Mouse (Mus musculus): Measurements from ENCODE around the gene Arhgap45. TPM values are rescaled to one million over a fixed set of nuclear protein-coding genes. Genes with fewer than 3 reads are reported as not detected.
A peak's percentile ranks its signal among the peaks of the same experiment; 100 is the strongest.

Gene Arhgap45
- total RNA-seq (2021), result 1 to 10 TPM; 4.0 to 4.1 TPM

- no peak for DNase-seq
These were observed at the start of gene Arhgap45 for GRCm38 (mm10) chr10:80016511-80016910. TSS of gene Arhgap45 (plus strand) at chr10:80016653.

GRCm38 (mm10) chr10:79966886-79967400 is 49.5 kb upstream of the Arhgap45 start:
- DNase-seq, result no peak

- DNase-seq, result no peak
These were observed 48.3 kb upstream of the Arhgap45 start for GRCm38 (mm10) chr10:79968181-79968580.

GRCm38 (mm10) chr10:79969124-79969568 is 47.3 kb upstream of the Arhgap45 start:
- no peak for DNase-seq

GRCm38 (mm10) chr10:79970415-79971182 is 45.9 kb upstream of the Arhgap45 start, which contains the start of gene Grin3b:
TSS of gene Grin3b (plus strand) at chr10:79970715.
- no peak for DNase-seq

GRCm38 (mm10) chr10:79971183-79971497 is 45.3 kb upstream of the Arhgap45 start:
- DNase-seq, result no peak

GRCm38 (mm10) chr10:79972831-79973230 is 43.6 kb upstream of the Arhgap45 start:
- DNase-seq, result peak; percentile 65

- no peak for DNase-seq
These were observed 42.4 kb upstream of the Arhgap45 start for GRCm38 (mm10) chr10:79974087-79974486.

- no peak for DNase-seq
These were observed 41.8 kb upstream of the Arhgap45 start for GRCm38 (mm10) chr10:79974668-79975067.

GRCm38 (mm10) chr10:79976071-79976721 is 40.3 kb upstream of the Arhgap45 start:
- no peak for DNase-seq

GRCm38 (mm10) chr10:79976722-79977107 is 39.7 kb upstream of the Arhgap45 start:
- no peak for DNase-seq

- DNase-seq, result no peak
These were observed 39.1 kb upstream of the Arhgap45 start for GRCm38 (mm10) chr10:79977324-79977723.

GRCm38 (mm10) chr10:79978061-79978460 is 38.4 kb upstream of the Arhgap45 start:
- no peak for DNase-seq

GRCm38 (mm10) chr10:79979401-79980155 is 36.9 kb upstream of the Arhgap45 start:
- DNase-seq, result no peak

- no peak for DNase-seq
These were observed 33.2 kb upstream of the Arhgap45 start for GRCm38 (mm10) chr10:79983205-79983604.

- DNase-seq, result peak; percentile 71
These were observed 32.8 kb upstream of the Arhgap45 start for GRCm38 (mm10) chr10:79983670-79984069.

- peak; percentile 88 for DNase-seq
These were observed 32.1 kb upstream of the Arhgap45 start, which contains the start of gene Tmem259 for GRCm38 (mm10) chr10:79984195-79984816. TSS of gene Tmem259 (minus strand) at chr10:79984330.

- DNase-seq, result peak; percentile 96
These were observed 31.6 kb upstream of the Arhgap45 start for GRCm38 (mm10) chr10:79984871-79985270.

GRCm38 (mm10) chr10:79985334-79986231 is 30.9 kb upstream of the Arhgap45 start:
- DNase-seq, result peak; percentile 65

- peak; percentile 58 for DNase-seq
These were observed 30.1 kb upstream of the Arhgap45 start for GRCm38 (mm10) chr10:79986232-79986878.

GRCm38 (mm10) chr10:79986963-79987362 is 29.5 kb upstream of the Arhgap45 start:
- peak; percentile 95 for DNase-seq
